Mouse (Mus musculus) heart, embryonic 15.5 days (tissue): Measurements from ENCODE around the gene Pja2. TPM values are rescaled to one million over a fixed set of nuclear protein-coding genes. Genes with fewer than 3 reads are reported as not detected.
"Not testable (repeated sequence)": the region's sequence is repeated elsewhere in the genome, so short reads cannot be mapped to it uniquely, and the experiment has no call there.

ENCODE experiments used
- ATAC-seq: fragments of 200-750 bp; cut with Nextera tagmentation; replicated peaks from 2 replicates; pipeline ENCODE4 v1.8.0; 2017; ENCODE audit warnings: low read depth, moderate TSS enrichment; ENCODE audit not compliant: insufficient number of reproducible peaks, insufficient read depth, low FRiP score
- H3K27ac ChIP-seq: fragments of 300-500 bp; sonication (generic); 2 replicates; pipeline ENCODE4 v1.5.1; 2015; ENCODE audit warnings: mild to moderate bottlenecking, inconsistent platforms
- H3K27me3 ChIP-seq: fragments of 300-500 bp; sonication (generic); 2 replicates; pipeline ENCODE4 v1.6.1; 2015; ENCODE audit warnings: inconsistent platforms
- H3K36me3 ChIP-seq: fragments of 300-500 bp; sonication (generic); 2 replicates; pipeline ENCODE4 v1.6.1; 2015; ENCODE audit warnings: mild to moderate bottlenecking, inconsistent platforms
- H3K4me1 ChIP-seq: fragments of 300-500 bp; sonication (generic); replicated peaks from 2 replicates; pipeline ENCODE4 v1.6.1; 2015; ENCODE audit warnings: inconsistent platforms
- H3K4me2 ChIP-seq: fragments of 300-500 bp; sonication (generic); 2 replicates; pipeline ENCODE4 v1.6.1; 2015; ENCODE audit warnings: inconsistent platforms, mild to moderate bottlenecking, moderate library complexity
- H3K4me3 ChIP-seq: fragments of 300-500 bp; sonication (generic); 2 replicates; pipeline ENCODE4 v1.5.1; 2015; ENCODE audit warnings: mild to moderate bottlenecking, inconsistent platforms
- H3K9ac ChIP-seq: fragments of 300-500 bp; sonication (generic); 2 replicates; pipeline ENCODE4 v1.6.1; 2015; ENCODE audit warnings: mild to moderate bottlenecking, inconsistent platforms
- H3K9me3 ChIP-seq: fragments of 300-500 bp; sonication (generic); replicated peaks from 2 replicates; pipeline ENCODE4 v1.6.1; 2016; ENCODE audit warnings: inconsistent platforms
- WGBS: fragments of 180-500 bp; shearing (Covaris S2); methylation state at CpG from one replicate; pipeline ENCODE4 v1.1.7; 2015; ENCODE audit warnings: mixed read lengths; 5-methylcytosine and 5-hydroxymethylcytosine counted together
- polyA plus RNA-seq: library from polyadenylated mRNA; unstranded; fragments of >200 nt; fragmentation: Nextera tagmentation; extraction: Ambion mirVana; gene quantifications from 2 replicates; pipeline ENCODE4 v1.2.1, GENCODE M21; 2015

The Pja2 gene
- polyA plus RNA-seq, 1 experiment from 2014 or later, result 70.1 TPM

GRCm38 (mm10) chr17:64281368-64281767, 50.3 kb downstream of the Pja2 start:
- not testable (repeated sequence) for ATAC-seq, H3K4me2 ChIP-seq, H3K27me3 ChIP-seq, H3K4me1 ChIP-seq, H3K9ac ChIP-seq, H3K9me3 ChIP-seq, H3K4me3 ChIP-seq, H3K27ac ChIP-seq
- 84% methylated on average over 3 of the region's 3 CpGs for WGBS
- H3K36me3 ChIP-seq, result peaks cover 61% of the 10 kb centered on the region

GRCm38 (mm10) chr17:64277649-64278212, 54.0 kb downstream of the Pja2 start:
- WGBS, result 71% methylated on average over 9 of the region's 9 CpGs
- Histone ChIP-seq H3K4me1 (peaks cover 11% of the 10 kb centered on the region; the same call in 1 of the 2 replicates), H3K36me3 (peaks cover 27% of the 10 kb centered on the region), H3K9me3 (no peaks in the 10 kb centered on the region), H3K27me3 (no peaks in the 10 kb centered on the region), H3K4me2 (no peak overlapping the region), H3K27ac (no peak overlapping the region), H3K4me3 (no peak overlapping the region), H3K9ac (no peak overlapping the region)
- no peak for ATAC-seq

- WGBS, result 79% methylated on average over 5 of the region's 5 CpGs
- no peaks in the 10 kb centered on the region for H3K9me3 ChIP-seq
Observed at GRCm38 (mm10) chr17:64276666-64277065, 55.0 kb downstream of the Pja2 start.

GRCm38 (mm10) chr17:64275188-64275587, 56.5 kb downstream of the Pja2 start:
- no peaks in the 10 kb centered on the region for H3K27me3 ChIP-seq
- no peak overlapping the region for H3K4me3 ChIP-seq
- peaks cover 11% of the 10 kb centered on the region; the same call in 1 of the 2 replicates for H3K4me1 ChIP-seq
- H3K9ac ChIP-seq, result no peak overlapping the region
- ATAC-seq, result no peak
- H3K27ac ChIP-seq, result no peak overlapping the region
- H3K4me2 ChIP-seq, result no peak overlapping the region
- 73% methylated on average over 4 of the region's 4 CpGs for WGBS
- H3K9me3 ChIP-seq, result no peaks in the 10 kb centered on the region
- H3K36me3 ChIP-seq, result peaks cover 15% of the 10 kb centered on the region; the same call in 1 of the 2 replicates

More at GRCm38 (mm10) chr17:64276666-64277065, 55.0 kb downstream of the Pja2 start:
- peaks cover 22% of the 10 kb centered on the region; the same call in 1 of the 2 replicates for H3K36me3 ChIP-seq
- H3K4me3 ChIP-seq, result no peak overlapping the region
- peaks cover 11% of the 10 kb centered on the region; the same call in 1 of the 2 replicates for H3K4me1 ChIP-seq
- no peak overlapping the region for H3K9ac ChIP-seq
- no peaks in the 10 kb centered on the region for H3K27me3 ChIP-seq
- no peak overlapping the region for H3K4me2 ChIP-seq
- no peak for ATAC-seq
- no peak overlapping the region for H3K27ac ChIP-seq

- H3K9me3 ChIP-seq, result no peaks in the 10 kb centered on the region
- no peak for ATAC-seq
- H3K27ac ChIP-seq, result no peak overlapping the region
- H3K27me3 ChIP-seq, result no peaks in the 10 kb centered on the region
- H3K4me1 ChIP-seq, result peaks cover 11% of the 10 kb centered on the region; the same call in 1 of the 2 replicates
- no peak overlapping the region for H3K4me3 ChIP-seq
- H3K4me2 ChIP-seq, result no peak overlapping the region
- H3K9ac ChIP-seq, result no peak overlapping the region
- 57% methylated on average over 10 of the region's 10 CpGs for WGBS
- H3K36me3 ChIP-seq, result peaks cover 9% of the 10 kb centered on the region; the same call in 1 of the 2 replicates
Observed at GRCm38 (mm10) chr17:64274341-64275105, 57.2 kb downstream of the Pja2 start.

GRCm38 (mm10) chr17:64260571-64260970, 71.1 kb downstream of the Pja2 start:
- WGBS, result 72% methylated on average over 1 of the region's 1 CpGs
- no peaks in the 10 kb centered on the region for H3K36me3 ChIP-seq
- no peak for ATAC-seq
- no peaks in the 10 kb centered on the region for H3K9me3 ChIP-seq
- no peaks in the 10 kb centered on the region for H3K4me1 ChIP-seq
- no peak overlapping the region for H3K9ac ChIP-seq
- H3K4me3 ChIP-seq, result no peak overlapping the region
- no peak overlapping the region for H3K4me2 ChIP-seq
- H3K27ac ChIP-seq, result no peak overlapping the region
- H3K27me3 ChIP-seq, result no peaks in the 10 kb centered on the region

- no peak overlapping the region for H3K4me3 ChIP-seq
- 76% methylated on average over 3 of the region's 3 CpGs for WGBS
- H3K4me1 ChIP-seq, result no peaks in the 10 kb centered on the region
- no peak overlapping the region for H3K9ac ChIP-seq
- no peaks in the 10 kb centered on the region for H3K9me3 ChIP-seq
- no peaks in the 10 kb centered on the region for H3K36me3 ChIP-seq
- no peaks in the 10 kb centered on the region for H3K27me3 ChIP-seq
- no peak overlapping the region for H3K4me2 ChIP-seq
- no peak overlapping the region for H3K27ac ChIP-seq
- ATAC-seq, result no peak
Observed at GRCm38 (mm10) chr17:64248246-64248645, 83.5 kb downstream of the Pja2 start.

GRCm38 (mm10) chr17:64242898-64243297, 88.8 kb downstream of the Pja2 start:
- Histone ChIP-seq H3K27ac (no peak overlapping the region), H3K4me3 (no peak overlapping the region), H3K9ac (no peak overlapping the region), H3K4me2 (no peak overlapping the region), H3K36me3 (no peaks in the 10 kb centered on the region), H3K9me3 (no peaks in the 10 kb centered on the region), H3K27me3 (no peaks in the 10 kb centered on the region), H3K4me1 (no peaks in the 10 kb centered on the region)
- ATAC-seq, result no peak
- WGBS, result 49% methylated on average over 12 of the region's 12 CpGs

GRCm38 (mm10) chr17:64242310-64242859, 89.3 kb downstream of the Pja2 start:
- Histone ChIP-seq H3K9ac (no peak overlapping the region), H3K4me3 (no peak overlapping the region), H3K9me3 (no peaks in the 10 kb centered on the region), H3K27me3 (no peaks in the 10 kb centered on the region), H3K4me1 (no peaks in the 10 kb centered on the region), H3K27ac (no peak overlapping the region), H3K36me3 (no peaks in the 10 kb centered on the region), H3K4me2 (no peak overlapping the region)
- 64% methylated on average over 9 of the region's 9 CpGs for WGBS
- ATAC-seq, result no peak

GRCm38 (mm10) chr17:64241544-64242292, 90.0 kb downstream of the Pja2 start:
- Histone ChIP-seq H3K27ac (no peak overlapping the region), H3K36me3 (no peaks in the 10 kb centered on the region), H3K9me3 (no peaks in the 10 kb centered on the region), H3K4me3 (no peak overlapping the region), H3K4me1 (no peaks in the 10 kb centered on the region), H3K4me2 (no peak overlapping the region), H3K27me3 (no peaks in the 10 kb centered on the region), H3K9ac (no peak overlapping the region)
- WGBS, result 72% methylated on average over 11 of the region's 11 CpGs
- ATAC-seq, result no peak

GRCm38 (mm10) chr17:64232134-64232533, 99.6 kb downstream of the Pja2 start:
- ATAC-seq, result no peak
- H3K27ac ChIP-seq, result no peak overlapping the region
- H3K36me3 ChIP-seq, result no peaks in the 10 kb centered on the region
- H3K4me2 ChIP-seq, result no peak overlapping the region
- 52% methylated on average over 4 of the region's 4 CpGs for WGBS
- no peaks in the 10 kb centered on the region for H3K27me3 ChIP-seq
- no peak overlapping the region for H3K9ac ChIP-seq
- no peaks in the 10 kb centered on the region for H3K4me1 ChIP-seq
- no peaks in the 10 kb centered on the region for H3K9me3 ChIP-seq
- H3K4me3 ChIP-seq, result no peak overlapping the region
